Mouse (Mus musculus) adrenal gland (tissue): Measurements from ENCODE around the gene Gm7951.
"Not testable (repeated sequence)": the region's sequence is repeated elsewhere in the genome, so short reads cannot be mapped to it uniquely, and the experiment has no call there.

Source experiments
- intact Hi-C: fragments of 180-260 bp; cut with DNase I; formaldehyde crosslinking; loops from one replicate; pipeline ENCODE4 v1.15.1; 2025
- long read RNA-seq, 2 experiments: library from polyadenylated mRNA; unstranded; transcript quantifications; one replicate each; pipeline ENCODE4 v2.0.0; 2020; ENCODE audit warnings: borderline replicate concordance in 1 of 2; ENCODE audit not compliant: insufficient replicate concordance in 1 of 2

Gene Gm7951
- long read RNA-seq, experiment 1: 0 reads
- long read RNA-seq, experiment 2: 0 reads

DNA sequence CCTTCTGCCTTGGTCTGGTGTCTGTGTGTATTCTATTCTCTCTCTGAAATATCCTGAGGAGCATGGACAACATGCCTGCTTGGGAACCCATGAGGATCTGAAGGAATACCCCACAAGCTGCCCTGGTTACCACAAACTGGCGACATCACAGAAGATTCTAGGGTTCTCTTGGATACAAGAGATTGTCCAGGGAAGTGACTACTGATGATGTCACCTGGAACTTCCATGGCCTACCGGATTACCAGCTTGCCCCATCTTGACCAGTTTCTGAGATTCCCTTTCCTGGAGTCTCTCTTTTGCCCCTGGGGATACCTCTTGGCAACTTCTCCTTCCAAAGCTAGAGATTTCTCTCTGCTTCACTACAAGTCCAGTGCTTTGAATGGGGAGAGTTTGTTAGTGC is at the start of gene Gm7951:
Gene Gm7951, minus strand, starts transcription at position 101 of the 400 bp plus-strand sequence.
- intact Hi-C loops: not testable (repeated sequence)

GRCm38 (mm10) chr14:42162522-42162921 is 45.4 kb upstream of the Gm7951 start, which contains the start of gene Gm17027:
Gene Gm17027, minus strand, starts transcription at chr14:42162622.
- intact Hi-C loops: not testable (repeated sequence)

GRCm38 (mm10) chr14:42134571-42134970 is 17.4 kb upstream of the Gm7951 start:
- intact Hi-C loops: not testable (repeated sequence)

DNA sequence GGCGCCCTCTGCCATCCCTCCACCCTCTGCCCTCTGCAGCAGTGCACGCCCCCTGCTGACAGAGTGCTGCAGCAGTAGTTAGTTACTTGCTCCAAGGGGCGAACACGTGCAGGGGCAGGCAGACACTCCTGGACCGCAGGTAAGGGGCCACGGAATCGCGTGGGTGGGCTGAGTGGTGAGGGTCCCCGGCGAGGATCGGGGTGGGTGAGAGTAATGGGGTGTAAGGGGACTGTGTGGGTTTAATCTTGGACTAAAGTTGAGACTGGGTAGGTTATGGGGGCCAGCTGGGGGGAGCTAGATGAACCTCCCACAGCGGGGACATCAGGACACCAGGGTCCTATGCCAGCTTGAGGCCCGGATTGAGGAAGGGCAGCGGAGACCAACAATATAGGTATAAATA is 16.6 kb upstream of the Gm7951 start:
- intact Hi-C loops: not testable (repeated sequence)
